Mouse (Mus musculus) embryonic facial prominence, embryonic 14.5 days (tissue): ENCODE data around the gene 0610037L13Rik. TPM values are rescaled to one million over a fixed set of nuclear protein-coding genes. Genes with fewer than 3 reads are reported as not detected.

Experiments
- ATAC-seq: fragments of 200-750 bp; cut with Nextera tagmentation; 2 replicates; pipeline ENCODE4 v1.8.0; 2017; ENCODE audit warnings: low read depth, moderate number of reproducible peaks, moderate TSS enrichment
- DNase-seq: peaks from one replicate; pipeline ENCODE4 v3.0.0-alpha.2; 2015; ENCODE audit warnings: low spot score
- H3K27ac ChIP-seq: fragments of 300-500 bp; sonication (generic); replicated peaks from 2 replicates; pipeline ENCODE4 v1.5.1; 2014; ENCODE audit warnings: low read depth, mild to moderate bottlenecking, low read length, moderate library complexity
- H3K27me3 ChIP-seq: fragments of 300-500 bp; sonication (generic); replicated peaks from 2 replicates; pipeline ENCODE4 v1.6.1; 2014; ENCODE audit warnings: low read length; ENCODE audit not compliant: control insufficient read depth, insufficient read depth
- H3K36me3 ChIP-seq: fragments of 300-500 bp; sonication (generic); 2 replicates; pipeline ENCODE4 v1.6.1; 2014; ENCODE audit warnings: low read length, mixed read lengths; ENCODE audit not compliant: control insufficient read depth, insufficient read depth
- H3K4me1 ChIP-seq: fragments of 300-500 bp; sonication (generic); 2 replicates; pipeline ENCODE4 v1.6.1; 2014; ENCODE audit warnings: antibody characterized with exemption, low read length; ENCODE audit not compliant: control insufficient read depth, insufficient read depth
- H3K4me2 ChIP-seq: fragments of 300-500 bp; sonication (generic); 2 replicates; pipeline ENCODE4 v1.6.1; 2014; ENCODE audit warnings: low read depth, mild to moderate bottlenecking, low read length, moderate library complexity, mixed read lengths
- H3K4me3 ChIP-seq: fragments of 300-500 bp; sonication (generic); 2 replicates; pipeline ENCODE4 v1.5.1; 2014; ENCODE audit warnings: low read depth, mild to moderate bottlenecking, low read length
- H3K9ac ChIP-seq: fragments of 300-500 bp; sonication (generic); 2 replicates; pipeline ENCODE4 v1.6.1; 2014; ENCODE audit warnings: low read depth, mild to moderate bottlenecking, low read length, moderate library complexity, mixed read lengths
- H3K9me3 ChIP-seq: fragments of 300-500 bp; sonication (generic); 2 replicates; pipeline ENCODE4 v1.6.1; 2016; ENCODE audit warnings: low read length; ENCODE audit not compliant: control insufficient read depth
- WGBS: fragments of 180-500 bp; shearing (Covaris S2); extraction: QIAGEN DNeasy Blood & Tissue Kit; methylation state at CpG from one replicate; pipeline ENCODE4 v1.1.7; 2014; 5-methylcytosine and 5-hydroxymethylcytosine counted together
- polyA plus RNA-seq: library from polyadenylated mRNA; unstranded; fragments of >200 nt; fragmentation: Nextera tagmentation; extraction: Ambion mirVana; gene quantifications from 2 replicates; pipeline ENCODE4 v1.2.1, GENCODE M21; 2014

Gene 0610037L13Rik
- polyA plus RNA-seq, 1 experiment from 2014 or later = 158 TPM

- Histone ChIP-seq H3K4me1 (0 out of 2 replicates have a peak, but pooled peaks cover 6% of the 10 kb centered on the region), H3K4me3 (no peak overlapping the region), H3K27me3 (no peaks in the 10 kb centered on the region), H3K36me3 (no peaks in the 10 kb centered on the region), H3K4me2 (no peak overlapping the region), H3K9me3 (no peaks in the 10 kb centered on the region), H3K27ac (no peak overlapping the region), H3K9ac (no peak overlapping the region)
- ATAC-seq (no peak), DNase-seq (peak; percentile 42)
- WGBS = 65% methylated on average over 2 of the region's 2 CpGs
Observed at GRCm38 (mm10) chr4:107938124-107938523, 48.5 kb downstream of the 0610037L13Rik start.

DNA sequence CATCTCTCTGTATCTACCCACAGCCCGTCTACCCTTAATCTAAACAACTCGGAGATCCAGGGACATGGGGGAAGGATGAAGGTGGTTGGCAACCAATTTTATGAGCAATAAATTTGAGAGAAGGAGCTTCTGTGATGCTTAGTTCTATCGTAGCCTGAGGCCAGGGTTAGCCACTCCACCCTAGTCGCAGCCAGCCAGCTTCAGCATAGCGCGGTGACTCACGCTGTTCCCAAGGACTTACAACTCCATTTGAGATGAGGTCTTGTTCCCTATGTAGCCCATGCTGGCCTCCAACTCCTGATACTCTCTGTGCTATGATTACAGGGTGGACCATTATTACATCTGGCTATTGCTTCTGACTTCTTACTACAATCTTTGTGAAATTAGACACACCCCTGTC lies 53.1 kb downstream of the 0610037L13Rik start:
- H3K4me2 ChIP-seq = no peak overlapping the region
- H3K9ac ChIP-seq = no peak overlapping the region
- H3K27me3 ChIP-seq = no peaks in the 10 kb centered on the region
- 0 out of 2 replicates have a peak, but pooled peaks cover 6% of the 10 kb centered on the region for H3K4me1 ChIP-seq
- H3K9me3 ChIP-seq = no peaks in the 10 kb centered on the region
- no peaks in the 10 kb centered on the region for H3K36me3 ChIP-seq
- H3K27ac ChIP-seq = no peak overlapping the region
- 90% methylated on average over 7 of the region's 7 CpGs for WGBS
- no peak overlapping the region for H3K4me3 ChIP-seq
- ATAC-seq = no peak
- DNase-seq = no peak

DNA sequence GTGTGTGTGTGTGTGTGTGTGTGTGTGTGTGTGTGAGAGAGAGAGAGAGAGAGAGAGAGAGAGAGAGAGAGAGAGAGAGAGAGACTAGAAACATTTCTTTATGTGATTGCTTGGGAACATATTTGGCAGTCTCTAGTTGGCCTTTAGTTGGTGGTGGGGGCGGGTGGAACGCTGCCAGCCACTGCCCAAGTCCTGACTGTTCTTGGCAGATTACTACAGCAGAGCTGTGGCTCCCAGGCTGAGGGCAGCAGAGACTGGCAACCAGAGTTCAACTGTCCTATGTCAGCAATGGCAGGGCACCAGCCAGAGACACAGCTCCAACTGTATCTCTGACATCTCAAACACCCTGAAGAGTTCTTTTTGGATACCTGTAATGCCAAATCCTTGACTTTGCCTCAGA lies 54.5 kb downstream of the 0610037L13Rik start:
- Histone ChIP-seq H3K4me1 (no peaks in the 10 kb centered on the region), H3K9ac (no peak overlapping the region), H3K4me2 (no peak overlapping the region), H3K36me3 (no peaks in the 10 kb centered on the region), H3K9me3 (no peaks in the 10 kb centered on the region), H3K4me3 (no peak overlapping the region), H3K27ac (no peak overlapping the region), H3K27me3 (no peaks in the 10 kb centered on the region)
- no peak for ATAC-seq
- DNase-seq = no peak
- WGBS = 95% methylated on average over 2 of the region's 2 CpGs

Other genes with a start within 250 kb of the 0610037L13Rik start
- 0.25 TPM in 1 of 2 replicates, not detected in the other for gene Dmrtb1, start 205.6 kb upstream of the 0610037L13Rik start, polyA plus RNA-seq
- 4.0 and 4.1 TPM in 2 replicates for gene Lrp8, start 87.6 kb upstream of the 0610037L13Rik start, polyA plus RNA-seq
- 171 and 176 TPM in 2 replicates for gene Magoh, start 10.1 kb upstream of the 0610037L13Rik start, polyA plus RNA-seq
- 32.4 and 36.3 TPM in 2 replicates for gene Cpt2, start 33.8 kb downstream of the 0610037L13Rik start, polyA plus RNA-seq
- 0.17 TPM in 1 of 2 replicates, not detected in the other for gene Slc1a7, start 78.5 kb downstream of the 0610037L13Rik start, polyA plus RNA-seq
- 5.5 and 6.4 TPM in 2 replicates for gene Podn, start 206.6 kb downstream of the 0610037L13Rik start, polyA plus RNA-seq